Mouse (Mus musculus) gastrocnemius, postnatal 10 days (tissue): ENCODE data around the gene Rab11fip3. TPM values are rescaled to one million over a fixed set of nuclear protein-coding genes. Genes with fewer than 3 reads are reported as not detected.
A peak's percentile ranks its signal among the peaks of the same experiment; 100 is the strongest.

ENCODE experiments used
- DNase-seq: peaks from one replicate; pipeline ENCODE4 v3.0.0; 2021; ENCODE audit warnings: mixed read lengths
- total RNA-seq, 2 experiments: library from RNA; stranded (reverse); gene quantifications; 2 replicates each; pipeline ENCODE4 v1.2.3; 2021

Gene Rab11fip3
- total RNA-seq, 2 experiments from 2014 or later, result 37.9 to 41.5 TPM

- DNase-seq, result no peak
Observed at GRCm38 (mm10) chr17:25955736-25956135, 113.6 kb downstream of the Rab11fip3 start.

- DNase-seq, result no peak
Observed at GRCm38 (mm10) chr17:25954671-25955070, 114.7 kb downstream of the Rab11fip3 start.

DNA sequence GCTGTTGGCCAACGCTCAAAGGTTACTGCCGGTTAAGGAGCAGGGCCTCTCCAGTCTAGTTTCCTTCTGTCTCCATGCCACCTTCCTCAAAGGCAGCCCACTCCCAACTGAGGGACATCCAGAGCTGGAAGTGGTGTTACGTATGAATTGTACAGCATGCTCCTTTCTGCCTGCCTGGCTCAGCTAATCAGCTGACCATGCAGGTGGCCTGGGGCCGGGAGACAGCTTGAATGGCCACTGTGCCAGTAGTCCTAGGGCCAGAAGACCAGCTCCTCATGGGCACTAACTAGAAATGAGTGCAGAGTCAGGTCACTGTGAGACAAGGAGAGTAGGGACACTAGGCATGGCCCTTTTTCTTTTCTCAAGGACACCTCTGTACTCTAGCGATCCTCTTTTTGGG, 116.2 kb downstream of the Rab11fip3 start:
- no peak for DNase-seq

- no peak for DNase-seq
Observed at GRCm38 (mm10) chr17:25951803-25952623, 117.3 kb downstream of the Rab11fip3 start, which contains the start of gene A930017K11Rik. A930017K11Rik (minus strand) TSS chr17:25952565.

GRCm38 (mm10) chr17:25951225-25951802, 118.0 kb downstream of the Rab11fip3 start:
- no peak for DNase-seq

DNA sequence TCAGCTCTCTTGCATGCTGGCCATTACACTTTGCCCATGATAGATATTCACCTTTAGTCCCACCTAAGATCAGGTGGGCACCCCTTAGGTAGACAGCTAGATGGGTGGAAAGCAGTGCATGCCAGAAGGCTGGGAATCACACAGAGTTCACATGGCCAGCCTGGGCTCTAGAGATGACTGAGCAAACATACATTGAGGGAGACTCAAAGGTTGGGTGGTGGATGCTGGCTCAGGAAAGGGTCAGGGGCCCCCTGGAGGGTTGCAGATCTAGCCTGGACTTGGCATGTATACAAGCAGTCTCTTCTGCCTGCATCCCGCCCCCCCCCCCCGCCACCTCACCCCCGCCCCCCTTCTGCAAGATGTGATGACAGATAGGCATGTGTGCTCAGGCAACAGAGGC, 118.6 kb downstream of the Rab11fip3 start:
- DNase-seq, result no peak

GRCm38 (mm10) chr17:25949981-25950380, 119.4 kb downstream of the Rab11fip3 start:
- DNase-seq, result no peak

- DNase-seq, result no peak
Observed at GRCm38 (mm10) chr17:25948051-25948450, 121.3 kb downstream of the Rab11fip3 start.

DNA sequence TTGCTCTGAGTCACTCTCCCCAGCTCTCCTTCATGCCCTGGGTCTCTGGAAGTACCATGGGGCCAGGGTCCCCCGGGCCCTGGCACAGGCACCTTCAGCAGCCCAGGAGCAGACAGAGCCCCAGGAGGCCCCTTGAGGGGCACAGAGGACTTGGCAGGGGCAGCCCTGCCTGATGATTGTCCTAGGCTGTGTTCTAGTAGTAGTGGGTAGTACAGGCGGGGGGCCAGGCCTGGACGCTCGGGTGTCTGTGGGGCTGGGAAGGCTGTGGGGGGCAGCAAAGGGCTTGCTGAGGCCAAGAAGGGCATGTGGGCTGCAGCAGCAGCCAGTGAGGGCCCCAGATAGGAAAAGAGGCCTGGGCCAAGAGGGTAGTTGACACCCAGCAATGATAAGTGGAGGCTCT, 121.8 kb downstream of the Rab11fip3 start:
- no peak for DNase-seq

DNA sequence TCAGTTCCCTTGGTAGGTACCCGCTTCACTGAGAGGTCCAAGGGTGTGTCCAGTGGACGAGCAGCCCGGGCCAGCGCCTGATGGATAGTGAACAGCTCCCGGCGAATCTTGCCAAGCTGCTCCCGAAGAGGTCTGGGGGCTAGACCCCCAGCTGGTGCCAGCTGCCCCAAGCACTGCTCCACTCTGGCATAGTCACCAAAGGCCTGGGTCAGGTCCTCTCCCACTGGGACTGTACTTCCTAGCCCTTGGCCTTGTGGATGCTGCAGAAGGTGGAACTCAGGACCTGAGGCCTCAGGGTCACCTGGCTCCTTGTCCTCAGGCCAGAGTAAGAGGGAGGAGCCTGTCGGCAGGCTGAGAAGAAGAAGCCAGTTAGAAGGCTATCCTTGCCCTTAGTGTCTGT, 122.5 kb downstream of the Rab11fip3 start:
- DNase-seq, result no peak

DNA sequence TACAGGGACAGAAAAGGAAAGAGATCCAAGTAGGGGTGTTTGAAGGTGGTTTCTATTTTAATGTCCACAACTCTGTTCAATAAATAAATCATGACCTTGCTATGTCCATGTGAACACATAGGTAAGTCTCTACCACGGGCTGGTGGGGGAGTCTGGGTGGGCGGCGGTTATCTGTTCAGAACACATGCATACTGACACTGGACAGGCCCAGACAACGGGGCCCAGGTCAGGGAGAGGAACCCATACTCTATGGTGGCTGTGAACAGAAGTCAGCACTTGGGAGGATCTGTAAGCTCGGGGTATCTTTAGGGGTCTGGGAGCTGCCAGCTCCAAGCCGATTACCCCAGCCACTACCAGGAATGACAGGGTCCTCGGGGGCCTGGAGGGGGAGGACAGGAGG, 123.0 kb downstream of the Rab11fip3 start:
- no peak for DNase-seq

DNA sequence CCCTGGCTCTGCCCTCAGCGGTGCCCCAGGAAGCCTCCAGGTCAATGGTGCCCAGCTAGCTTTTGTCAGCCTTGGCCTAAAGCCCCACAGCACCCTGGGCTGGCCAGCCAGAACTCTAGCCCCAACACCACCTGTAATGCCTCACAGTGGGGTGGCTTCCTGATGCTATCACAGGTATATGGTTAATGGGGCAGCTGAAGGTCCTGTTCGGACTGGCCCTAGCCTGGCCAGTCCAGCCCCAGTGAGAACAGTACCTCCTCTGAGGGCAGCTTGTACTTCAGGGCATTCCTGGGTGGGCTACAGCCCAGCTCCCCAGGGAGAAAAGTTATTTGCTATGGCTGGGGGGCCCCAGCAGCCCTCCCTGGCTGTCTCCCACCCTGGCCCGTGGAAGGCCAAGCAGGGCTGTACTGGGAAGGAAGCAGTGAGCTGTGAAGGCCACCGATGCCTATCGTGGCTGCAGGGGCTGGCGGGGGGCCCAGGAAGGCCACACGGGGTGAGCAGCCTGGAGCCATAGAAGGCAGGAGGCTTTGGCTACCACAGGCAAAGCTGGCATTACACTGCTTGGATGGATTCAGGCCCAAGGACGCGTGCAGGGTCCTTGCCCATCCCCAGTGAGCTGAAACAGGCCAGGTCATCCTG, 123.7 kb downstream of the Rab11fip3 start:
- peak; percentile 48 for DNase-seq

DNA sequence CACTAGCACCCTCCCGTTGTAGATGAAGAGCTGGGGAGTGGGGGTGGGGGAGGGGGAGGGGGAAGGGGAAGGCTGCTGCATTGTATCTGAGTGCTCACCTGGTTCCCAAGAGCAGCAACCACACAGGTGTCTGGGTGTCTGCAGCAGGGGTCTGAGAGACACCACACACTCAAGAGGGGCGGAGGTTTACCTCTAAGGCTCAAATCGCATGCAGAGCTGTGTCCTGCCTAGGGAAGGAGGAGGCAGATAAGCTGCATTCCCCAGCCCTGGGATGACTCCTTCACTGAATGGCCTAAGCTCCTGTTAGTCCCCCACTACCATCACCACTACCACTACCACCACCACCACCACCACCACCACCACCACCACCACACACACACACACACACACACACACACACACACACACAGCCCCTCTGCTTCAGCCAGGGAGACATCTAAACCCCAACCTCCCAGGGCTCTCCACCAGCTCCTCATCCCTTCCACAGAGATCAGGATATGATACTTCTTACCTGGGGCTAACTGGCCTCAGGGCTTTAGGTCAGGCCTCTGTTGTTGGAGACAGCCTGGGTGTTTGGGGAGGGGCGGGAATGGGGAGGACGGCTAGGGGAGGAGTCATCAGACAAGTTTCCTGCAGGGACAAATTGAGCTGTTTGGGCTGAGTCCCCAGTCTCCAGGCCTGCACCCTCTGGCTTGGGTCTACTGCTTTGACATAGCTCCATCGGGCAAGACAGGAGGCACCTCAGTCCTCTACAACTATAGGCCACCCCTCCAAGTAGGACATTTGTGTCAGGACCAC, 124.8 kb downstream of the Rab11fip3 start, which contains the start of the genes Pigq and Nhlrc4:
Pigq (minus strand) TSS at position 571 of the 798 bp plus-strand sequence.
Nhlrc4 (minus strand) TSS at position 596 of the 798 bp plus-strand sequence.
- no peak for DNase-seq

- DNase-seq, result no peak
Observed at GRCm38 (mm10) chr17:25943769-25944168, 125.6 kb downstream of the Rab11fip3 start.

GRCm38 (mm10) chr17:25943221-25943620, 126.1 kb downstream of the Rab11fip3 start:
- DNase-seq, result no peak

DNA sequence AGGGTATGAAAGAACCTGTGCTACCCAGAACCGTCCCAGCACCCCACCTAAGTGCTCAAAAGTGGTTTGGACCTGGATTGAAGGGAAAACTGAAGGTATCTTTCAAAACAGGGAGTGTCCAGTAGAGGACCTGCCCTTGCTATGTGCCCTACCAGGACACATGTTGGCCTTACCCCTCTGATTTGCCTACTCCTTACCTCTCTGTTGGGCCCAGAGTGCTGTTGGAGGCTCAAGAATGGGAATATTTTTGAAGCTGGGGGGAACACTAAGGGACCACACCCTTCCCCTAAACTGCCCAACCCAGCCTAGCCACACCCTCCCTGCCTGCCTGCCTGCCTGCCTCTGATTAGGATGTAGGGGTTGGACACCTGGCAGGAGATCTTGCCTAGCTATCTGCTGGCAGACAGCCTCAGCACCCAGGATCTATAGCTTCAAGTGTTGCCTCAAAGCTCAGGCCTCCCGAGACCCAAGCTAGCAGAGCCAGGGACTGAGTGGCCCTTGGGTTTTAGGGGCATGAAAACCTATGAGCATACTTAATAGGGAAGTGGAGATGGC, 126.7 kb downstream of the Rab11fip3 start:
- DNase-seq, result no peak

DNA sequence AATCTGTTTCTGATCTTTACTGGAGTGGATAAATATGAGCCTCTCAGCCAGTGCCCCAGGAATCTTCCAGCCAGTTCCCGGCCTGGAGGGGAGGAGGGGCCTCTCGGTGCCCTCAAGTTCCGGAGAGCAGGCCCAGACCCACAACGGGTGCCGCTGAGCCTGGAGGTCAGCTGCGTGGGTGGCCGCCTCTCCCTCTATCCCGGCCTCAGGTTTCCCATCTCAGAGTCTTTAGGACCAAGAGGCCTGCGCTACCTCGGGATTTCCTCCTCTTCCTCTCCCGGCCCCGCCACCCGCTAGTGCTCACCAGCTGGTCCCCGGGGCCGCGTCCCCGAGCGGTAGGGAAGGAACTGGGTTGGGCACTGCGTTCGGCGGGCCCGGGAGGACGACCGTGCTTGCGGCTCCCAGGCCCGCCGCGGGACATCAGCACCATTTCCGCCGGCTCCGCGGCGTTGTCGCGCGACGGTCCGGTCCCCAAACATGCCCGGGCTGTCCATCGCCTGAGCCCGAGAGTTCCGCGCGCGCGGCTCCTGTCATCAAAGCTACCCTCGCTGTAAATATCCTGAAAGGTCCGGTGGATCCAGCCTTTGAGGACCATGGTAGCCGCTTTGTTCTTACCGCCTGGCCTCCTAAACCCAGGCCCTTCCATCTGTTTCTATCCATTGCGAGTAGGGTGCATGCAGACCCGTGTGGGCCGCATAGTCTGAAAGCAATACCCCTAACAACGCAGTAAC, 127.7 kb downstream of the Rab11fip3 start:
- DNase-seq, result peak; percentile 84
